Mouse (Mus musculus) erythroblast, embryonic 14.5 days (primary cell): ENCODE results near the gene Twf2. TPM values are rescaled to one million over a fixed set of nuclear protein-coding genes. Genes with fewer than 3 reads are reported as not detected.

Experiments
- H3K27me3 ChIP-seq: 2 replicates; pipeline ENCODE4 v1.6.1; 2012; ENCODE audit warnings: inconsistent platforms; ENCODE audit not compliant: control insufficient read depth
- H3K36me3 ChIP-seq: 2 replicates; pipeline ENCODE4 v1.6.1; 2012; ENCODE audit warnings: mild to moderate bottlenecking, inconsistent platforms; ENCODE audit not compliant: control insufficient read depth
- H3K4me1 ChIP-seq: 2 replicates; pipeline ENCODE4 v1.6.1; 2012; ENCODE audit warnings: inconsistent platforms; ENCODE audit not compliant: control insufficient read depth
- H3K4me3 ChIP-seq: replicated peaks from 2 replicates; pipeline ENCODE3; 2012; ENCODE audit warnings: moderate library complexity, mild to moderate bottlenecking, inconsistent platforms
- H3K9me3 ChIP-seq: 2 replicates; pipeline ENCODE4 v1.6.1; 2012; ENCODE audit warnings: low read length, inconsistent platforms, mixed read lengths; ENCODE audit not compliant: control insufficient read depth
- GATA1 ChIP-seq: IDR thresholded peaks from 2 replicates; pipeline ENCODE4 v1.6.1; 2012; ENCODE audit warnings: low read length, inconsistent platforms, mixed read lengths
- TAL1 ChIP-seq: IDR thresholded peaks from 3 replicates; pipeline ENCODE4 v1.6.1; 2012; ENCODE audit warnings: low read length, inconsistent platforms, mixed read lengths
- polyA plus RNA-seq: library from polyadenylated mRNA; stranded (reverse); fragments of >175 nt; gene quantifications from 2 replicates; pipeline ENCODE4 v1.2.3, GENCODE M21; 2012

Twf2 gene
- polyA plus RNA-seq, 1 experiment = 0.48 TPM

GRCm38 (mm10) chr9:106237878-106238277 lies 35.0 kb downstream of the Twf2 start:
- Histone ChIP-seq H3K36me3 (peaks cover 88% of the 10 kb centered on the region), H3K27me3 (no peaks in the 10 kb centered on the region), H3K4me3 (no peak overlapping the region), H3K9me3 (no peaks in the 10 kb centered on the region), H3K4me1 (no peaks in the 10 kb centered on the region)
- TF ChIP-seq GATA1 (no peak), TAL1 (no peak)

DNA sequence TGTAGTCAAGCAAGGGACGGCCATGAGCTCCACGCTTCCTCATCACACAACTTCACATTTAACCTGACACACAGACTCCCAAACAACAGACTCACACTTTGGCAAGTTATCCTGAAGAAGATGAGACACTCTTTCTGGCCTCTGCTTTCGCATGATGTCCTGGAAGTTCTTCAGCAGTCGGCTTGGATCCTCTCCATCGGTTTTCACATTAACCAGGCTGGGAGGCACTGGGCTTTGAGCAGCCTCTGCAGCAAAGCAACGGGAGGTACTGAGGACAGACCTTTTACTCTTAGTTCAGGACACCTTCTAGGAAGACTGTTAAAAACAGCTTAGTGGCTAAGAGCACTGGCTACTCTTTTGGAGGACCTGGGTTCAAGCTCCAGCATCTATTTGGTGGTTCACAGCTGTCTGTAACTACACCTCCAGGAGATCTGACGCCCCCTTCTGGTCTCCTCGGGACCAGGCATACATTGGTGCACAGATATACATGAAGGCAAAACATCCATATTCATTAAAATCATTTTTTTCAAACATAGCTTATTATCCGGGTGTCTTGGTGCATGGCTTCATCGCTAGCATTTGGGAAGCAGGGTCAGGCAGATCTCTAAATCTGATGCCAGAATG lies 38.7 kb downstream of the Twf2 start:
- TF ChIP-seq TAL1 (no peak), GATA1 (no peak)
- H3K36me3 ChIP-seq = peaks cover 66% of the 10 kb centered on the region
- peaks cover 4% of the 10 kb centered on the region for H3K4me1 ChIP-seq
- H3K9me3 ChIP-seq = no peaks in the 10 kb centered on the region
- no peaks in the 10 kb centered on the region for H3K27me3 ChIP-seq
- H3K4me3 ChIP-seq = no peak overlapping the region

DNA sequence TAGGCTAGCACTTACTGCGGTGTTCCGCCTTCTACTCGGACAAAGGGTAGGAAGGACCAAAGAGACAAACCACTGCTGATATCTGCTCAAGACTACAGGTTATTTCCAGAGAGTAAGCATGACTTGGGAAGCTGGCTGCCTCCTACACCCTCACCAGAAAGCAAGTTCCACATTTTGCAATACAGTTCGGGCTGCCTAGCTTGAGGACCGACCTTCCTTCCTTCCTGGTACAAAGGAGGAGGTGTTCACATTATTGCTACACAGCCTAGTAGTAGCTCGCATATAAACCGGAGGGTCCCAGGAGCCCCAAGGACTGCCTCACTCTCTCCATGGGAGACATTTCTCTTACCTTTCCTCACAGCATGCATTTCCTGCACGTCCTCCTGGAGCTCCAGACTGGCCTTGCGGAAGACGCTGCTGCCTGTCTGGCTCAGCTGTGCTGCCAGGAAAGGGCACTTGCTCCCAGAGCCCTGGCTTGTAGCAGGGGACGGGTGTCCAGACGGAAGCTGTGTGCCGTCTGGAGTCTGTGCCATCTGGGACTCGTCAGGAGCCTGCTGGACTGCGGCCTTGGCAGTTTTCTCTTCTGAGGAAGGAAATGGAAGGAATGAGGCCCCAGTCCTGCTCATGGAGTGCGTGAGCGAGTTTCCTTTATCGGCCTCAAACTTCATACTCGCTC lies 40.0 kb downstream of the Twf2 start:
- Histone ChIP-seq H3K27me3 (no peaks in the 10 kb centered on the region), H3K4me3 (no peak overlapping the region), H3K4me1 (peaks cover 17% of the 10 kb centered on the region), H3K36me3 (peaks cover 54% of the 10 kb centered on the region), H3K9me3 (no peaks in the 10 kb centered on the region)
- no peak for TF ChIP-seq GATA1
- TF ChIP-seq TAL1 = no peak

GRCm38 (mm10) chr9:106249550-106249949 lies 46.6 kb downstream of the Twf2 start:
- no peaks in the 10 kb centered on the region for H3K27me3 ChIP-seq
- H3K9me3 ChIP-seq = no peaks in the 10 kb centered on the region
- no peak for TF ChIP-seq GATA1
- no peak for TF ChIP-seq TAL1
- peaks cover 30% of the 10 kb centered on the region for H3K4me1 ChIP-seq
- H3K36me3 ChIP-seq = peaks cover 5% of the 10 kb centered on the region
- no peak overlapping the region for H3K4me3 ChIP-seq

- TF ChIP-seq TAL1 (no peak), GATA1 (no peak)
- Histone ChIP-seq H3K27me3 (no peaks in the 10 kb centered on the region), H3K4me3 (no peak overlapping the region), H3K9me3 (no peaks in the 10 kb centered on the region), H3K4me1 (peaks cover 30% of the 10 kb centered on the region), H3K36me3 (peaks cover 1% of the 10 kb centered on the region)
Observed at GRCm38 (mm10) chr9:106250245-106250644, 47.3 kb downstream of the Twf2 start.

DNA sequence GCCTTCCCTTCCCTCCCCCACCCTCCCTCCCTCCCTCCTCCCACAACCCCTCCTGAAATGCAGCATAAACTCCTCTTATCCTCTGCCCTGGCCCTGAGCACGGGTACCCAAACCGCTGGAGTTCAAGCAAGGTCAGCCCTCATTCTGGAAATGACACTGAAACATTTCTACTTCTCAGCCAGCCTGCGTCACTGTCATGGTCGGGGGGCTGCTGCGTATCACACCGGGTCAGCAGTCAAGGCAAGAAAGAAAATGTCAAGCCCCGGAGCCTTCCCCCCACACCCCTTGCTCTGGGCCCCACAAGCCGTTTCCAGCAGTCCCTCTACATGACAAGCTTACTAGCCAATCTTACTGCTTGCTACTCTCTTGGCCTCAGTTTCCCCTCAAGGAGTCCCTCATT lies 48.2 kb downstream of the Twf2 start:
- Histone ChIP-seq H3K9me3 (no peaks in the 10 kb centered on the region), H3K4me1 (peaks cover 30% of the 10 kb centered on the region), H3K27me3 (no peaks in the 10 kb centered on the region), H3K4me3 (no peak overlapping the region), H3K36me3 (no peaks in the 10 kb centered on the region)
- no peak for TF ChIP-seq GATA1
- no peak for TF ChIP-seq TAL1

DNA sequence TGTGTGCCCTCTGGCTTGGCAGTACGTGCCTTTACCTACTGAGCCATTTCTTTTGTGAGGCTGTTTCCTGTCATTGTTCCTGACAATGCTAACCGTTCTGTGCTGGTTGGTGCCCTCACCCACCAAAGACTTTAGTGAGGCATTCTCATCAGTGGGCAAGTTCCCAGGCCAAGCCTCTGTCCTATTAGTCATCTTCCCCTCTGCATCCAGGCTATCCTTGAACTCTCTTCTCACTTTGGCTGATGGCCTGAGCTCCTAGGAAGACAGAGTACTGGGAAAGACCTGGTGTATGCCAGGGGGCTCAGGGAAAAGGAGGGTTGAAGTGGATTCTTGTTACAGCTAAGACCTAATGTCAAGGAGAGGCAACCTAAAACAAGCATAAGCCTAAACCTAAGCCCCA lies 51.1 kb downstream of the Twf2 start:
- TF ChIP-seq GATA1 (no peak), TAL1 (no peak)
- Histone ChIP-seq H3K4me3 (no peak overlapping the region), H3K4me1 (peaks cover 7% of the 10 kb centered on the region), H3K27me3 (peaks cover 2% of the 10 kb centered on the region; the same call in 1 of the 2 replicates), H3K36me3 (no peaks in the 10 kb centered on the region), H3K9me3 (no peaks in the 10 kb centered on the region)

DNA sequence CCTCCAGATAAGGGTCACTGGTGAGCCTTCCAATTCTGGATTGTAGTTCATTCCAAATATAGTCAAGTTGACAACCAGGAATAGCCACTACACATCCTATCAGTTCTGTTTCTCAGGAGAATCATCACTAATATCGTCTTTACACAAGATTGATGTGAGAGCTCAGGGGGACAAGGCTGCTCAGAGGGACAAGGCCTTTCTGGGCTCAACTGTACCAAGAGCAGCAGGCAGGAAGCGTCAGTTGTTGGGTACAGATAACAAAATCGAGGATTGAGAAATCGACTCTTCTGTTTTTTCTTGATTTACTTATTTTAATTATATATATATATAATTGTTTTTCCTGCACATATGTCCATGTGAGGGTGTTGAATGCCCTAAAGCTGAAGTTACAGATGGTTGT lies 55.5 kb downstream of the Twf2 start:
- Histone ChIP-seq H3K9me3 (no peaks in the 10 kb centered on the region), H3K27me3 (peaks cover 2% of the 10 kb centered on the region; the same call in 1 of the 2 replicates), H3K36me3 (no peaks in the 10 kb centered on the region), H3K4me1 (no peaks in the 10 kb centered on the region), H3K4me3 (no peak overlapping the region)
- no peak for TF ChIP-seq TAL1
- TF ChIP-seq GATA1 = no peak

DNA sequence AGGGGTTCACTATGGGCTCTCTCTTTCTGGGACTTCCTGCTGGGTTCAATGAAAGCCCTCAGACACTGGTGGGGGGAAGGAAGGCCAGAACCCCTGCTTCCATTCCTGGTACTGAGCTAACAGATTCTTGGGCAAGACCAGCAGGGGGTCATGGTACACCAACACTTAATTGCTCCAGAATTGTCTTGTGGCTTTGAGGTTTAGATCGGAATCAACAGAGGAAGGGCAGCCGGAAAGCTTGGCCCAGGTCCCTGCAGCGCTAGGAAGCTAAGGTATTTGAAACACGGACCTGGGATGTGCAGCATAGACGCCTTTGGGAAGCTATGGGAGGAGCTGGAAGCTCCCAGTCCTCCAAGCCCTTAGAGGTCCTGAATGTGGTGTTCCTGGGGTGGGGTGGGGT lies 56.1 kb downstream of the Twf2 start:
- H3K4me3 ChIP-seq = no peak overlapping the region
- H3K9me3 ChIP-seq = no peaks in the 10 kb centered on the region
- no peaks in the 10 kb centered on the region for H3K4me1 ChIP-seq

More for the DNA sequence above, 56.1 kb downstream of the Twf2 start:
- peaks cover 2% of the 10 kb centered on the region; the same call in 1 of the 2 replicates for H3K27me3 ChIP-seq
- H3K36me3 ChIP-seq = no peaks in the 10 kb centered on the region
- TF ChIP-seq TAL1 (no peak), GATA1 (no peak)
